Mouse (Mus musculus) testis, adult 2 months (tissue): ENCODE data around the gene E430018J23Rik. TPM values are rescaled to one million over a fixed set of nuclear protein-coding genes. Genes with fewer than 3 reads are reported as not detected.
"Not testable (repeated sequence)": the region's sequence is repeated elsewhere in the genome, so short reads cannot be mapped to it uniquely, and the experiment has no call there.

ENCODE experiments used
- H3K27ac ChIP-seq: fragments of 200-500 bp; 2 replicates; pipeline ENCODE4 v1.5.1; 2012; ENCODE audit warnings: low read depth, low read length; ENCODE audit not compliant: control insufficient read depth, insufficient read depth
- H3K27me3 ChIP-seq: fragments of 200-500 bp; 2 replicates; pipeline ENCODE4 v1.6.1; 2012; ENCODE audit warnings: mild to moderate bottlenecking, low read length, moderate library complexity; ENCODE audit not compliant: control insufficient read depth, insufficient read depth
- H3K36me3 ChIP-seq: fragments of 200-500 bp; 2 replicates; pipeline ENCODE4 v1.6.1; 2012; ENCODE audit warnings: mild to moderate bottlenecking, low read length; ENCODE audit not compliant: control insufficient read depth, insufficient read depth
- H3K4me1 ChIP-seq: fragments of 200-500 bp; 2 replicates; pipeline ENCODE4 v1.6.1; 2012; ENCODE audit warnings: low read length; ENCODE audit not compliant: control insufficient read depth, insufficient read depth
- H3K4me3 ChIP-seq: fragments of 200-500 bp; 2 replicates; pipeline ENCODE4 v1.5.1; 2012; ENCODE audit warnings: low read depth, mild to moderate bottlenecking, low read length, moderate library complexity, mixed read lengths; ENCODE audit not compliant: control insufficient read depth
- CTCF ChIP-seq: fragments of 200-500 bp; IDR thresholded peaks from 2 replicates; pipeline ENCODE4 v1.5.1; 2012; ENCODE audit warnings: low read depth, mild to moderate bottlenecking, inconsistent platforms, low read length, moderate library complexity; ENCODE audit not compliant: control insufficient read depth, insufficient read depth, insufficient replicate concordance
- POLR2A ChIP-seq: fragments of 200-500 bp; IDR thresholded peaks from 2 replicates; pipeline ENCODE4 v1.6.1; 2012; ENCODE audit warnings: low read depth, mild to moderate bottlenecking, inconsistent platforms, low read length, moderate library complexity; ENCODE audit not compliant: control insufficient read depth
- polyA plus RNA-seq: library from polyadenylated mRNA; depleted of rRNA; stranded (reverse); fragments of >200 nt; gene quantifications from 2 replicates; pipeline ENCODE4 v1.2.3, GENCODE M21; 2012

Gene E430018J23Rik
- polyA plus RNA-seq, 1 experiment = 6.7 TPM

DNA sequence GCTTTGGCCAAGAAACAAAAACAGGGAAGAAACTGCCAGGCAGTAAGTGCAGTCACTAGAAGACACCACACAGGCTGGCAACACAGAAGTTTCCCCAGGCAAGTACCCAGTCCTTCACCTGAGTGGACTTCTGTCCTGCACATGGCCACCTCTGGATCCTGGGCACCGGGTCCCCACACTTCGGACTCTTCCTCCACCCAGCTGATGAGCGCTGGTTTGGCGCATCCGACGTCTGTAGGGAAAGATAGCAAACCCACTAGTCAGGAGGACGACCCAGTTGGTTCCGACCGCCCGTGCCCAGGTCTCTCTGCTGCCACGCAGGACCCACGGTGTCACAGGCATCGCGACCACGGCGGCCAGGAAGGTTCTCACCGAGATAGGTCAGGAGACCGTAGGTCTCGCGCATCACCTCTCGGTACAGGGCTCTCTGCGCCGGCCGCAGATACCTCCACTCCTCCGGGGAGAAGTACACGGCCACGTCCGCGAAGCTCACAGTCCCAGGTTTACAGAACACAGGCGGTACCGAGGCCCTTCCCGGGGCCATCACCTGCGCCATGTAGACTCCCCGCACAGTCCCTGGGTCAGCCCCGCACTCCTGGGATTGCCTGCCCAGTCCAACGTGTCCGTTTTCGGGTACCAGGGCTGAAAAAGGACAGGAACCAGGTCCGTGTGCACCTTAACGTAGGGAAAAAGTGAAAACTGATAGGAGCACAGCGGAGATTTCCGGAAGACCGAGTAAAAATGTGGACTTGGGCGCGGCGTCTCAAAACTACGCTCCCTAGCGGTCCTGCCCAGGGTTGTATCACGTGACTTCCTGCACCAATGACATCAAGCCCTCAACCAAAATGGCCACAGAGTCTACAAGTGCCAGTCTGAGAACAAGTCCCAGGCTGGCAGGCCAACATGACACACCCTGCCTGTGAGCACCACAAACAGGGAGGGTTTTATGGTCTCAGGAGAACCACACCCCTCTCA is 17.9 kb downstream of the E430018J23Rik start, which contains the start of gene Zfp747:
Zfp747 (minus strand) TSS at position 780 of the 975 bp plus-strand sequence.
- not testable (repeated sequence) for H3K27me3 ChIP-seq, H3K36me3 ChIP-seq, H3K27ac ChIP-seq, H3K4me1 ChIP-seq
- TF ChIP-seq CTCF (peak; percentile 50; the same call in 1 of the 2 replicates), POLR2A (0 out of 2 replicates have a peak, but pooled peaks have one; percentile 18)
- H3K4me3 ChIP-seq = peak within 1 kb of the TSS; percentile 84

DNA sequence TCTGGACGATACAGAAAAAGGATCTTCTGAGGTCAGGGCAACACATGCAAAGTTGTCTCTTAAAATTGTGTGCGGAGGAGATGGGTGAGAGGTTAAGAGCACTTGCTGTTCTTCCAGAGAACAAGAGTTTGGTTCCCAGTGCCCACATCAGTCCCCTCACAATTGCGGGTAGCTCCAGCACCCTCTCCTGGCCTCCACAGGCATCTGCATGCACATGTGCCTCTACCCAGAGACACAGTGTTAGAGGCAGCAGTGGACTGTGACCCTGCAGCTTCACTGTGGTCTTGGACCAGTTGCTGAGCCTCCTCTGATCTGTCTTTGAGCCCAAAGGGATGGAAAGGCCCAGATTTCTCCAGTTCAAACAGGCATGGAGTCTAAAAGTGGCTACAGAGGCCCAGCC is 21.6 kb downstream of the E430018J23Rik start:
- H3K4me1 ChIP-seq, H3K27ac ChIP-seq, H3K4me3 ChIP-seq, H3K27me3 ChIP-seq, H3K36me3 ChIP-seq: not testable (repeated sequence)

DNA sequence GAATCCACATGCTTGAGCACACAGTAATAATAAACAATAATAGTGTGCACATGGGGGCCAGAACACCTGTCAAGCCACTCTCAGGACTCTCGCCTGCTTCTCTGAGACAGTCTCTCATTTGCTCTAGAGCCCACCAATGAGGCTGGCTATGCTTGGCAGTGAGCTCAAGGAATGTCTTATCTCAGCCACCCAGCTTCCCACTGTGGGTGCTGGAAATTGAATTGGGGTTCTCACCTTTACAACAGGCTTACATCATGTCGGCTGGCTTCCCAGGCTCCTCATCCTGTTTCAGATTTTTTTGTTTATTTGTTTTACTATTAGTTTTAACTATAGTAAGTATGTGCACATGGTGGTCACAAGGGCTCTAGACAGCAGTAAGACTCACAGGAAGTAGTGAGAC is 22.2 kb downstream of the E430018J23Rik start:
- no peaks in the 10 kb centered on the region for H3K27me3 ChIP-seq
- no peak overlapping the region for H3K4me3 ChIP-seq
- no peaks in the 10 kb centered on the region for H3K36me3 ChIP-seq
- peaks cover 4% of the 10 kb centered on the region; the same call in 1 of the 2 replicates for H3K4me1 ChIP-seq
- no peak overlapping the region for H3K27ac ChIP-seq
- no peak for TF ChIP-seq CTCF
- no peak for TF ChIP-seq POLR2A

DNA sequence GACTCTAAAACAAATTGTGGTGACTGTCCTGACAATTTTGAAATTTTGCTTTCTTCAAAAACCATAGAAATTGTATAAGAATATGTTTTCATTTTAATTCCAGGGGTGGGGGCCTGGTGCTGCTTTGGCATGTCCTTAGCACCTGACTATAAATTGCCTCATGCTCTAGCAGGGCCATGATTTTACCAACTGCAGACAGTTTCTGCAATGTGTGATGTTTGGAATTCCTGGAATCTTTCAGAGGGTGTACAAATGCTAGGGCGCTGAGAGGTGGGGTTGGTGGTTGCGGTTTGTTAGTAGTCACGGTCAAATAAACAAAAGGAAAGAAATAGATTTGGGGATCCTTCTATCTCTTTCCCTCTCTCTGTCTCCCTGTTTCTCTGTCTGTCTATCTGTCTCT is 27.2 kb downstream of the E430018J23Rik start:
- Histone ChIP-seq H3K4me1 (peaks cover 4% of the 10 kb centered on the region), H3K36me3 (no peaks in the 10 kb centered on the region), H3K27me3 (no peaks in the 10 kb centered on the region), H3K4me3 (no peak overlapping the region), H3K27ac (no peak overlapping the region)
- TF ChIP-seq CTCF (no peak), POLR2A (no peak)

DNA sequence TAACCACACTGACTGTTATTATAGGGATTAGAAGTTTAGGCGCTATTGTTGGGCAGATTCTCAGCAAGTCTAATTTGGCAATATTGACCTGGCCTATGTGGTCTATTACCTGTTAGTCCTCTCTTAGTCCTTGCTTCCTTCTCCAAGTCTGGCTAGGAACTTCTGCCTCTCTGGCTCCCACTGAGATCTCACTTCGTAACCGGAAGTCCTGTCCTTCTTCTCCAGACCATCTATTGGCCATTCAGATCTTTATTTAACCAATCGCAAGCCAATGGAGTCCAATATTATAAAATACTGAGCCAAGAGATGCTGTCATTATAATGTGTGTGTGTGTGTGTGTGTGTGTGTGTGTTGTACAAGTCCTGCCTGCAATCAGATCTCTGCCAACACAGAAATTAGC is 29.3 kb downstream of the E430018J23Rik start:
- TF ChIP-seq CTCF (no peak), POLR2A (no peak)
- H3K27me3 ChIP-seq = no peaks in the 10 kb centered on the region

DNA sequence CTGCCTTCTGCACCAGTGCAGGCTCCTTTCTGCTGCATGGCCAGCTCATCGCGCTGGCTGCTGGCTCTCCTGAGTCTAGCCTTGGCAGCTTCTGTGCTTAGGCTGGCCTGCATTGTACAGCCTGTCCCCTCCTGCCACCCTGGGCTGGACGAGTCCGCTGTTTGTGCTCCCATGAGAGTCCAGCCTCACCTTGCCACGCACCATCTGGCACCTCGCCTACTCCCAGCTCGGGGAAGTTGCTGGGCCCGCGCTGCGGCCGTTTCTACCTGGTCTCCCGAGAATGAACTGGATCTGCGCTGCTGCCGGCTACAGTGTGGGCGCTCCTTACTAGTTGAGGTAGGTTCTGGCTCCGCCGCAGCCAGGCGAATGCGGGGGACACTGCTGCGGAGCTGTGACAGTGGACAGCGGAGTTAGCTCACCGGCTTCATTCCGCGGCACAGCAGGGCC is 29.9 kb downstream of the E430018J23Rik start:
- peak overlapping the region; percentile 67 for H3K4me3 ChIP-seq
- TF ChIP-seq CTCF (no peak), POLR2A (no peak)
- peaks cover 4% of the 10 kb centered on the region for H3K4me1 ChIP-seq
- H3K27ac ChIP-seq = no peak overlapping the region
- H3K27me3 ChIP-seq = no peaks in the 10 kb centered on the region
- H3K36me3 ChIP-seq = no peaks in the 10 kb centered on the region

More for the DNA sequence above, 29.3 kb downstream of the E430018J23Rik start:
- no peaks in the 10 kb centered on the region for H3K36me3 ChIP-seq
- H3K27ac ChIP-seq = no peak overlapping the region
- peaks cover 4% of the 10 kb centered on the region for H3K4me1 ChIP-seq
- H3K4me3 ChIP-seq = no peak overlapping the region; the same call in 1 of the 2 replicates

DNA sequence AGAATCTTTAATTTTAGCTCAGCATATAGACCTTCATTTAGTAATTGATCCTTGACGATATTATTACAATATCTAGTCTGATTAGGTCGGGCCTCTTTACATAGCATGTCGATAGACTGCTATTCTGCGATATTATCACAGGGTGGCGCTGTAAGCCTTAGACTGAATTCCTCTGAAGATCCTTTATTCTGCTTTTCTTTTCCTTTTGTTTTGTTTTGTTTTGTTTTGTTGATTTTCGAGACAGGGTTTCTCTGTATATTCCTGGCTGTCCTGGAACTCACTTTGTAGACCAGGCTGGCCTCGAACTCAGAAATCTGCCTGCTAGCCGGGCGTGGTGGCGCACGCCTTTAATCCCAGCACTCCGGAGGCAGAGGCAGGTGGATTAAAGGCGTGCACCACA is 31.0 kb downstream of the E430018J23Rik start:
- not testable (repeated sequence) for H3K4me1 ChIP-seq, H3K27me3 ChIP-seq, H3K36me3 ChIP-seq, H3K4me3 ChIP-seq, H3K27ac ChIP-seq
- TF ChIP-seq CTCF = peak; percentile 19; the same call in 1 of the 2 replicates
